Mouse (Mus musculus) neural tube, embryonic 13.5 days (tissue): Measurements from ENCODE around the gene Commd1. TPM values are rescaled to one million over a fixed set of nuclear protein-coding genes. Genes with fewer than 3 reads are reported as not detected.
A peak's percentile ranks its signal among the peaks of the same experiment; 100 is the strongest.

Experiments used
- ATAC-seq: fragments of 200-750 bp; cut with Nextera tagmentation; 2 replicates; pipeline ENCODE4 v1.8.0; 2017; ENCODE audit warnings: low read depth, mild to moderate bottlenecking, moderate TSS enrichment, moderate library complexity
- H3K27ac ChIP-seq: fragments of 300-500 bp; sonication (generic); replicated peaks from 2 replicates; pipeline ENCODE4 v1.5.1; 2015; ENCODE audit warnings: moderate library complexity, mild to moderate bottlenecking, inconsistent platforms
- H3K27me3 ChIP-seq: fragments of 300-500 bp; sonication (generic); 2 replicates; pipeline ENCODE4 v1.6.1; 2015; ENCODE audit warnings: mild to moderate bottlenecking, inconsistent platforms
- H3K36me3 ChIP-seq: fragments of 300-500 bp; sonication (generic); 2 replicates; pipeline ENCODE4 v1.6.1; 2015; ENCODE audit warnings: mild to moderate bottlenecking, inconsistent platforms
- H3K4me1 ChIP-seq: fragments of 300-500 bp; sonication (generic); replicated peaks from 2 replicates; pipeline ENCODE4 v1.6.1; 2015; ENCODE audit warnings: inconsistent platforms
- H3K4me2 ChIP-seq: fragments of 300-500 bp; sonication (generic); 2 replicates; pipeline ENCODE4 v1.6.1; 2015; ENCODE audit warnings: inconsistent platforms, mild to moderate bottlenecking, moderate library complexity
- H3K4me3 ChIP-seq: fragments of 300-500 bp; sonication (generic); 2 replicates; pipeline ENCODE4 v1.5.1; 2015; ENCODE audit warnings: mild to moderate bottlenecking, inconsistent platforms
- H3K9ac ChIP-seq: fragments of 300-500 bp; sonication (generic); 2 replicates; pipeline ENCODE4 v1.6.1; 2015; ENCODE audit warnings: moderate library complexity, mild to moderate bottlenecking, inconsistent platforms
- H3K9me3 ChIP-seq: fragments of 300-500 bp; sonication (generic); 2 replicates; pipeline ENCODE4 v1.6.1; 2016; ENCODE audit warnings: inconsistent platforms
- WGBS: fragments of 180-500 bp; shearing (Covaris S2); methylation state at CpG from one replicate; pipeline ENCODE4 v1.1.7; 2015; 5-methylcytosine and 5-hydroxymethylcytosine counted together
- polyA plus RNA-seq: library from polyadenylated mRNA; unstranded; fragments of >200 nt; fragmentation: Nextera tagmentation; extraction: Ambion mirVana; gene quantifications from 2 replicates; pipeline ENCODE4 v1.2.1, GENCODE M21; 2015

The Commd1 gene
- 302 and 308 TPM in 2 replicates for polyA plus RNA-seq

GRCm38 (mm10) chr11:22981984-22982757 is at the start of gene Commd1, which contains the start of gene Gm28048:
Commd1 (minus strand) TSS chr11:22982382.
Gm28048 (minus strand) TSS chr11:22982090.
- Histone ChIP-seq H3K27ac (peak within 1 kb of the TSS; percentile 95), H3K4me3 (peak within 1 kb of the TSS; percentile 65), H3K4me2 (peak within 1 kb of the TSS; percentile 84), H3K9ac (peak within 1 kb of the TSS; percentile 78), H3K9me3 (no peaks in the 10 kb centered on the region), H3K36me3 (peaks cover 12% of the 10 kb centered on the region), H3K27me3 (no peaks in the 10 kb centered on the region), H3K4me1 (peaks cover 46% of the 10 kb centered on the region)
- peak; percentile 95 for ATAC-seq
- WGBS, result 4% methylated on average over 41 of the region's 42 CpGs

GRCm38 (mm10) chr11:23029399-23029798 is 47.2 kb upstream of the Commd1 start:
- Histone ChIP-seq H3K4me3 (no peak overlapping the region), H3K36me3 (no peaks in the 10 kb centered on the region), H3K9ac (no peak overlapping the region), H3K27me3 (no peaks in the 10 kb centered on the region), H3K27ac (no peak overlapping the region), H3K4me2 (no peak overlapping the region), H3K4me1 (no peaks in the 10 kb centered on the region), H3K9me3 (no peaks in the 10 kb centered on the region)
- WGBS, result 84% methylated on average over 6 of the region's 6 CpGs
- no peak for ATAC-seq

GRCm38 (mm10) chr11:23028957-23029356 is 46.8 kb upstream of the Commd1 start:
- no peaks in the 10 kb centered on the region for H3K9me3 ChIP-seq
- ATAC-seq, result no peak
- no peak overlapping the region for H3K27ac ChIP-seq
- H3K4me1 ChIP-seq, result no peaks in the 10 kb centered on the region
- no peaks in the 10 kb centered on the region for H3K36me3 ChIP-seq
- no peaks in the 10 kb centered on the region for H3K27me3 ChIP-seq
- no peak overlapping the region for H3K9ac ChIP-seq
- no peak overlapping the region for H3K4me2 ChIP-seq
- WGBS, result 80% methylated on average over 3 of the region's 3 CpGs
- H3K4me3 ChIP-seq, result no peak overlapping the region

- H3K27ac ChIP-seq, result no peak overlapping the region
- H3K4me2 ChIP-seq, result no peak overlapping the region
- H3K36me3 ChIP-seq, result no peaks in the 10 kb centered on the region
- H3K4me3 ChIP-seq, result no peak overlapping the region
- no peak overlapping the region for H3K9ac ChIP-seq
- ATAC-seq, result no peak
- H3K4me1 ChIP-seq, result no peaks in the 10 kb centered on the region
- 88% methylated on average over 3 of the region's 3 CpGs for WGBS
- no peaks in the 10 kb centered on the region for H3K9me3 ChIP-seq
- H3K27me3 ChIP-seq, result no peaks in the 10 kb centered on the region
Observed at GRCm38 (mm10) chr11:23024169-23024568, 42.0 kb upstream of the Commd1 start.

GRCm38 (mm10) chr11:23023155-23023554 is 41.0 kb upstream of the Commd1 start:
- H3K4me2 ChIP-seq, result no peak overlapping the region
- ATAC-seq, result no peak
- 99% methylated on average over 2 of the region's 2 CpGs for WGBS

GRCm38 (mm10) chr11:23020841-23021240 is 38.7 kb upstream of the Commd1 start:
- H3K4me1 ChIP-seq, result no peaks in the 10 kb centered on the region
- H3K9ac ChIP-seq, result no peak overlapping the region
- no peak overlapping the region for H3K4me2 ChIP-seq
- no peak overlapping the region for H3K4me3 ChIP-seq
- 94% methylated on average over 14 of the region's 14 CpGs for WGBS
- H3K9me3 ChIP-seq, result no peaks in the 10 kb centered on the region
- no peaks in the 10 kb centered on the region for H3K27me3 ChIP-seq
- no peaks in the 10 kb centered on the region for H3K36me3 ChIP-seq
- H3K27ac ChIP-seq, result no peak overlapping the region
- no peak for ATAC-seq

More at GRCm38 (mm10) chr11:23023155-23023554, 41.0 kb upstream of the Commd1 start:
- no peaks in the 10 kb centered on the region for H3K4me1 ChIP-seq
- no peaks in the 10 kb centered on the region for H3K9me3 ChIP-seq
- H3K4me3 ChIP-seq, result no peak overlapping the region
- H3K36me3 ChIP-seq, result no peaks in the 10 kb centered on the region
- no peaks in the 10 kb centered on the region for H3K27me3 ChIP-seq
- no peak overlapping the region for H3K9ac ChIP-seq
- H3K27ac ChIP-seq, result no peak overlapping the region

- Histone ChIP-seq H3K4me3 (no peak overlapping the region), H3K27me3 (no peaks in the 10 kb centered on the region), H3K27ac (no peak overlapping the region), H3K4me1 (no peaks in the 10 kb centered on the region), H3K9me3 (no peaks in the 10 kb centered on the region), H3K36me3 (no peaks in the 10 kb centered on the region), H3K4me2 (no peak overlapping the region), H3K9ac (no peak overlapping the region)
- 74% methylated on average over 24 of the region's 24 CpGs for WGBS
- ATAC-seq, result no peak
Observed at GRCm38 (mm10) chr11:23020116-23020770, 38.1 kb upstream of the Commd1 start.

GRCm38 (mm10) chr11:23017943-23018342 is 35.8 kb upstream of the Commd1 start:
- Histone ChIP-seq H3K4me1 (no peaks in the 10 kb centered on the region), H3K4me2 (no peak overlapping the region), H3K27me3 (no peaks in the 10 kb centered on the region), H3K4me3 (no peak overlapping the region), H3K9me3 (no peaks in the 10 kb centered on the region), H3K27ac (no peak overlapping the region), H3K9ac (no peak overlapping the region), H3K36me3 (no peaks in the 10 kb centered on the region)
- 98% methylated on average over 4 of the region's 4 CpGs for WGBS
- no peak for ATAC-seq

GRCm38 (mm10) chr11:23014996-23015395 is 32.8 kb upstream of the Commd1 start:
- no peaks in the 10 kb centered on the region for H3K27me3 ChIP-seq
- WGBS, result 71% methylated on average over 6 of the region's 6 CpGs
- no peak overlapping the region for H3K4me3 ChIP-seq
- no peak for ATAC-seq
- no peaks in the 10 kb centered on the region for H3K36me3 ChIP-seq
- H3K4me2 ChIP-seq, result no peak overlapping the region
- H3K27ac ChIP-seq, result no peak overlapping the region
- no peaks in the 10 kb centered on the region for H3K4me1 ChIP-seq
- no peak overlapping the region for H3K9ac ChIP-seq
- no peaks in the 10 kb centered on the region for H3K9me3 ChIP-seq

GRCm38 (mm10) chr11:23013580-23014294 is 31.6 kb upstream of the Commd1 start:
- Histone ChIP-seq H3K36me3 (no peaks in the 10 kb centered on the region), H3K27me3 (no peaks in the 10 kb centered on the region), H3K27ac (no peak overlapping the region), H3K4me3 (no peak overlapping the region), H3K9me3 (no peaks in the 10 kb centered on the region), H3K9ac (no peak overlapping the region), H3K4me1 (no peaks in the 10 kb centered on the region; the same call in 1 of the 2 replicates), H3K4me2 (no peak overlapping the region)
- WGBS, result 85% methylated on average over 4 of the region's 4 CpGs
- ATAC-seq, result no peak

- ATAC-seq, result no peak
- no peaks in the 10 kb centered on the region for H3K27me3 ChIP-seq
- 89% methylated on average over 1 of the region's 1 CpGs for WGBS
Observed at GRCm38 (mm10) chr11:23013096-23013495, 30.9 kb upstream of the Commd1 start.

GRCm38 (mm10) chr11:23008824-23009200 is 26.6 kb upstream of the Commd1 start:
- H3K4me2 ChIP-seq, result peak overlapping the region; percentile 72
- no peaks in the 10 kb centered on the region for H3K27me3 ChIP-seq
- 39% methylated on average over 4 of the region's 4 CpGs for WGBS
- H3K36me3 ChIP-seq, result peaks cover 17% of the 10 kb centered on the region
- peak overlapping the region; percentile 96; the same call in 1 of the 2 replicates for H3K27ac ChIP-seq
- no peaks in the 10 kb centered on the region for H3K9me3 ChIP-seq
- ATAC-seq, result no peak
- H3K4me1 ChIP-seq, result peaks cover 7% of the 10 kb centered on the region
- peak overlapping the region; percentile 54 for H3K4me3 ChIP-seq
- peak overlapping the region; percentile 74 for H3K9ac ChIP-seq

More at GRCm38 (mm10) chr11:23013096-23013495, 30.9 kb upstream of the Commd1 start:
- no peak overlapping the region for H3K4me3 ChIP-seq
- H3K9ac ChIP-seq, result no peak overlapping the region
- no peak overlapping the region for H3K27ac ChIP-seq
- H3K9me3 ChIP-seq, result no peaks in the 10 kb centered on the region
- H3K4me1 ChIP-seq, result no peaks in the 10 kb centered on the region; the same call in 1 of the 2 replicates
- no peak overlapping the region for H3K4me2 ChIP-seq
- no peaks in the 10 kb centered on the region for H3K36me3 ChIP-seq
